Mouse (Mus musculus) frontal cortex, postnatal 36 days (tissue): ENCODE data around the gene Cops3.
"Not testable (repeated sequence)": the region's sequence is repeated elsewhere in the genome, so short reads cannot be mapped to it uniquely, and the experiment has no call there.

Experiments
- DNase-seq, 2 experiments: peaks; one replicate each; pipeline ENCODE4 v3.0.0; 2022; ENCODE audit warnings: low spot score in 2 of 2

Gene Cops3

DNA sequence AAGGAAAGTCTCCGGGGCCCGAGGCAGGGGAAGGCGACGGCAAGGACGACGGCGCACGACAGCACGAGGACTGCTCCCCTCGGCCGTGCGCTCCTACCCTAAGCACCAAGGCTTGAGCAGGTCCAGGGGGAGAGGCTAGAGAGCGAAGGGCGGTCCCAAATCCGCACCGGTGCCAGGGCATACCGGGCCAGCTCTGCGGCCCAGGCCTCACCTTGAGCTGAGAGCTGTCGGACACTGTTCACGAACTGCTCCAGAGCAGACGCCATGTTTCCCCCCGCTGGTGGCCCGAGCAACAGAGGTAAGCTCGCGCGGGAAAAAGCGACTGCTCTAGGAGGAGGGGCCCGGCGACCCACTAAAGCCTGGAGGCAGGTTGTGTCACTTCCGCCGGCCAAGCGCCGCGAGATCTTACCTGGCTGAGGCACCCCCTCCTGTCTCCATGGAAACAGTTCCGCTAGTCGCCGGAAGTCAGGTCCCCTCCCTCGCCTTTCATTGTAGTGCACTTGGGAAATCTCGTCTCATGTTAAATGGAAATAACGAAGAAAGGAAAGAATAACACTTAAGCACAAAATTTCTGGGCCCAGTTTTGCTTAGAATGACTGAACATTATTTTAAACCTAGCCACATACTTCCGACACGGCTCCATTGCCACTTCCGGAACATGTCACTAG lies at the start of gene Cops3:
Gene Cops3 (minus strand): TSS at position 380 of the 668 bp plus-strand sequence.
- DNase-seq = peak; percentile 90 to 96

DNA sequence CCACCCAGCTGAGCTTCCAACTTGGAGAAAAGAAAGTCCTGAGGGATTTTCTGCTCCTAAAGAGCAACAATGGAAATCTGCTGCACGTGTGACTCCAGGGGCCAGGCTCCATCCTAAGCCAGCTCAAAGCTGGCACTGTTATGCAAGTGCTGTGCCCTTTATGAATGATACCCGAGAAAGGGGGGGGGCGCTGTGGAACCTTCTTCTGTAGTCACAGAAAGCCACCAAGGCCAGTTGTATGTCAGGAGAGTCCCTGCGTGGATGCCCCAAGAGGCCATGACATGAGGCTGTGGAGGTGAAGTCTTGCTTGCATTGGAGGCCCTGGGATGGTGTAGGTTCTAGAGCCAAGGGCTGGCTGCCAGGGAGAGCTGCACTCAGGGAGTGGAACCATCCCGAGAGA lies 48.5 kb upstream of the Cops3 start:
- no peak for DNase-seq

DNA sequence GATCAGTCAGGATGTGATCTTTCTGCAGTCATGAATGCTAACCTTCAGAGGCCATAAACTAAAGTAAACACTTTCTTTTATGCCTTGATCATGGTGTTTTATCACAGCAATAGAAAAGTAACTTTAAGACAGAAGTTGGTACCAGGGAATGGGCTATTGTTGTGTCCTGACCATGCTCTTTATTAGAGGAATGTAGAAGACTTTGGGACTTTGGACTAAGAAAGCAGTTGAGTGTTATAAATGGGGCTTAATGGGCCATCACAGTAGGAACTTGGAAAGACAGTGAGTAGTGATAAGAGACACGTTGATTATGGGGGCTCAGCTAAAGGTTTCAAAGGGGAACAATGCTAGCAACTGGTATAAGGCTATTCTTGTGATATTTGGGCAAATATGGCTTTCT lies 47.3 kb upstream of the Cops3 start:
- no peak for DNase-seq

DNA sequence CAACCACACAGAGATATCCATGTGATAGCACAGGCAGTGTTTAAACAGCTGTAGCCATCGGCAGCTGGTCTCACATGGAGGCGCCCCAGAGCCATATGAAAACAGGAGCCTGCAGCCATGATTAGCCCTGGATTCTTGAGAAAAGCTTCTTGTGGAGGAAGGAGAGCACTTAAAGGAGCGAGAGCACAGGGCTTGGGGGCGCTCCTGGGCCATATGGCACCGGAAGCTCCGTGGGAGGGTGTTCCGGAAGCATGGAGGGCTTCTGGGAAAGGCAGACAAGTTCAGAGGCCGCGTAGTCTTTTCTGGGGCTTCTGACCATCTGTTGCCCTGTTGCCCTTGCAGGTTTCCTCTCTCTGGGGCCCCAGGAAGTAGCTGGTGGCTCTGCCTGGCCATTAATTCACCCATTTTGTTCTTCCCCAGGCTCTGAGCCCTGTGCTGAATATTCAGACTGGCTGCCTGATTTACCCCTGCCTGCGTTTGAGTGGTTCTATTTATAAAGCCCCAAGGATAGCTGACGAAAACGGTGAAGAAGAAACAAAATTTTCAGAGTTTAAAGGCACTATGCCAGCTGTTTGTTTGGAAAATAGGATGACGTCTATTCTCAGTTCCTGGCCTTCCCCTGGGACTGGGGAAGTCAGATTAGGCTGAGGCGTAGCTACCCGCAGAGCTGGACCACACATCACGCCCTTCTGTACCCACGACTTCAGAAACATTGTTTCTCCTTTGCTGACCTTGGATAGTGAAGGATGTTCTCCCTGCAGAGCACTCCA lies 45.8 kb upstream of the Cops3 start:
- DNase-seq = no peak

DNA sequence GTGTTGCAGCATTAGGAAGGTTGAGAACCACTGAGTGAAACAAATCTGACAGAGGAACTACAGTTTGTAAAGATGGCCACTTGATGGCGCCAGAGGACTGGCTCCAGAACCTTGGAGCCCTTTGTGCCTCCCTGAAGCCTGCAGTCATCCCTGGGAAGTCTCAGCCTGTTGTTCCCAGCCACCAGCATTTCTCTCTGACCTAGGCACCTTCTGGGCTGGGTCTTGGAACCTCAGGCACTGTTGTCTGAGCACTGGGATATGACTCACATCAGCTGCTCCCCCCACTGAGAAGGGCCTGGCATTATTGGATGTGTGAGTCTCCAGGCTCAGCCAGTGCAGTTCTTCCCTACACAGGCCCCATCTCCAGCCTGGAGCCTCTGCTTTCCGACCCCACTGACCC lies 40.4 kb upstream of the Cops3 start:
- DNase-seq = peak; percentile 76 to 82

DNA sequence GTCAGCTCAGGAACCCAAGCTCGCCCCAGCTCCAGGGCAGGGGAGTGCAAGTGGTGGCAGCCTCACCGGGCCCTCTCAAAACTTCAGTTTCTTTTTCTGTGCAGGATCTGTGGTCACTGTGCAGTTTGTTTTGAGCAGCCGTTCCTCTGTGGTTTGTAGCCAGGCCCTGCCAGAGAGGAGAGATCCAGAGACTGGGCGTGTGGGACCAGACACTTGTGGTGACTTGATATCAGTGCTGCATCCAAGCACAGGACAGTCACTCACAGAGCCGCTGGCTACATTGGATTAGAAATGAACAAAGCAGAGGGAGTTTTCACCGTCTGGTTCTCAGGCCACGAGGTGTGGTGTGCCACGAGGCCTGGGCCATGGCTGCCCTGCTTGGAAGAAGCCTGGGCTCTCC lies 32.5 kb upstream of the Cops3 start:
- DNase-seq = no peak

DNA sequence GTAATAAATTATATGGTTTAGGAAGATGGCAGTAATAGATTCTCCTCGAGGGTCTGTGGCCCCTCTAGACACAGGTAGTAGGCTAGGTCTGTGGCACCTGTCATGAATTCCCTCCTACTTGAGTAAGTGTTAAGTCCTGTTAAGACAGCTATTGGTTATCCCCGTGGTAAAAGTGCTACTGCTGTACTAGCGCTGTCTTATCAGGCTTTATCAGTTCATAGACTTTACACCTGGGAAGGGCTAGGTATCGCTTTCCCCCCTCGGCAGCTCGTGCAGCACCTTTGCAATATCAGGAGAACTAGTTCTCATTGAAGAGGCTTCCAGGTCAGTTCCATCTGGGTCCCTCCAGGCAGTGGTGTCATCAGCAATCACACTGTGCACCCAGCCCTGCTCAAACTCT lies 24.7 kb upstream of the Cops3 start:
- DNase-seq = no peak

DNA sequence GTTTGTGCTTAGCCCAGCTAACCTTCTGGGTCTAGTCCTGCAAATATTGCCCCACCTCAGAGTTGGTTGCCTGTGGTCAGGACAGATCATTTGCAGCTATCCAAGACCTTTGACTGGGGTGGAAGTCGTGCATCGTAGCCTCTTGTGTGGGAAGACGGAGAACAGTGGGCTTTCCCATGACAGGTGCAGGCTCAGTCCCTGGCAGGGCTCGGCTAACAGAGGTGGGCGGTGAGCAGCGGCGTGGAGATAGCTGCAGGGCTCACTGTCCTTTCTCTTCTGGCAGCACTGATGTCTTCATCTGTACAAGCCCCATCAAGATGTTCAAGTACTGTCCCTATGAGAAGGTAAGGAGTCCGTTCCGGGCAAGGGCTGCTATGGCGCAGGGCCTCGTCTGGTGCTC lies 20.8 kb upstream of the Cops3 start:
- DNase-seq = peak; percentile 12 to 21

DNA sequence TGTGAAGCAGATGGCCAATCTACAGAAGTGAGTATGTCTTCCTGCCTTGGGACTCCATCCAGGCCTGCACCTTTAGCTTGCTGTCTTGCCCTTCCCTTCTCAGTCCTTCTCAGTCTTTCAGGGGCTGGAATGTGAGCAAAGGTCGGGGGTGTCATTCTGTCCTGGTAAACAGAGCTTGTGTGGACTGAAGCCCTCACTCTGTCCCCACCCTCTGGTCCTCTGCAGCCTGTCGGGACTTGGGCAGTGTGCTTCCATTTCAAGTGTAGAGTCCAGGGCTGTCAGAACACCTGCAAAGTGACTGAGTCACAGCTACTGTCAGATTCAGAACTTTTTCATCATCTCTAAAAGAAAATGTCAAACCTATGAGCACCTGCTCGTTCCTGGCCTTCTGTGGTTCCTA lies 13.2 kb upstream of the Cops3 start:
- DNase-seq = no peak

DNA sequence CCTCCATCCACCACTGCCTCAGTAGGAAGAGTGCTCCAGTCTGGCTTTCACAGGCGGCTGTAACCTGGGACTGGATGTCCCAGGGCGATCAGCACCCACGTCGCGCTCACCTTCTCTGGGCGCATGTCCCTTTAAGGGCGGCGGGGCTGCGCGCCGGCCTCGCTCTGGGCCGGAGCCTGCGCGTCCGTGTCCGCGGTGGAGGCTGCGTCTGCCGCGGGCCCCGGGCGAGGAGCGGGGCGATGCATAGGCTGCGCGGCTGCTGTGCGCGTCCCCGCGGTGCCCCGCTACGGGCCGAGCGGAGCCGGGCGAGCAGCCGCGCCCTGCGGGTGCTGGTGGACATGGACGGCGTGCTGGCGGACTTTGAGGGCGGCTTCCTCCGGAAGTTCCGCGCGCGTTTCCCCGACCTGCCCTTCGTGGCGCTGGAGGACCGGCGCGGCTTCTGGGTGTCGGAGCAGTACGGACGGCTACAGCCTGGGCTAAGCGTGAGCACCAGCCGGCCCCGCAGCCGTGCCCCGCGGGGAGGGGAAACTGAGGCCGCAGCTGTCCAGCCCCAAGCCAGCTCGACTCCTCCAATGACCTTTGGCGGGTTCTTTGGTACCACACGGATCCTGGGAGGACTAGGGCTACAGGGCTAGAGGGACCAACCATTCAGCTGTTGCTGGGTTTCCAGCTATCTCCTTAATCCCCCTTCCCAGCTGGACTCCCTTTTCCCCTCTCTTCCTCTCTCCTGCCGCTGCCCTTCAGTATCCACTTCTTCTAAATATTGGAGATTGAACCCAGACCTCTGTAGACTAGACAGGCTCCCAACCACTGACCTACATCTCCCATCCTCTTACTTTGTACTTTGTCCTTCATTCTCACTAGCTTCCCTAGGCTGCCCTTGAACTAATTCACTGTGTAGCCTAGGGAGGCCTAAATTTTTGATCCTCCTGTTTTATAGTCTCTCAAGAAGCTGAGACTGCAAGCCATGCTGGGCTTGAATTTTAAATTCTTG lies 8.6 kb upstream of the Cops3 start:
- DNase-seq = peak; percentile 75 to 82

DNA sequence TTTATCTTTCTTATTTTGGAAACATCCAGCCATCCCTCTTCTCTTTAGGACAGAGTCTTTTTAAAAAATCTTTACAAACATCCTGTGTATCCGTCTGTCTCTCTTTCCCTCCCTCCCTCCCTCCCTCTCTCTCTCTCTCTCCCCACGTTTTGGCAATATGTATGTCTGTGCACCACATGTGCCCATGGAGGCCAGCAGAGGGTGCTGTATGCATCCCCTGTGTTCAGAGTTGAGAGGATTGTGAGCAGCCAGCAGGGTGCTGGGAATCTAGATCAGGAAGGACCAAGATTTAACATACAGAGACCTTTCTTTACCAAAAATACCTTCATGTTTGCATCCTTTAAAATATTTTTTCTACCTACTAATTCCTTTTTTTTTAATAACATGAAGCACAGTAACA lies 7.5 kb upstream of the Cops3 start:
- DNase-seq = peak in 1 of 2 experiments; percentile 22

DNA sequence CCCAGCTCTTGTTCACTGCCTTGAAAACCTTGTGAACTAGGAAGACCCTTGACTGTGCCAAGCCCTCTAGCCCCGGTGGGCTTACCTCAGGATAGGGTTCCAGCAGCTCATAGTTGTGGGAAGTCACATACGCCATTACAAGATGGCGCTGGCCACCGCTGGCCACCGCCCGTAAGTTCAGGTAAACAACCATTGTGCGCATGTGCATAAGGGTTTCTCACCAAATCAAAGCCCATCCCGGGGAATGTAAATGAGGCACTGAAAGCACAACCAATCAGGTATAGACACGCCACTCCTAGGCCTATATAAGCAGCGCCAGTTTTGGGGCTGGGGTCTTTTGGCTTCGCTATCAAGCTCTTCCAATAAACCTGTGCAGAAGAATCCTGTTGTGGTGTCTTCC lies 6.7 kb upstream of the Cops3 start:
- DNase-seq = no peak

DNA sequence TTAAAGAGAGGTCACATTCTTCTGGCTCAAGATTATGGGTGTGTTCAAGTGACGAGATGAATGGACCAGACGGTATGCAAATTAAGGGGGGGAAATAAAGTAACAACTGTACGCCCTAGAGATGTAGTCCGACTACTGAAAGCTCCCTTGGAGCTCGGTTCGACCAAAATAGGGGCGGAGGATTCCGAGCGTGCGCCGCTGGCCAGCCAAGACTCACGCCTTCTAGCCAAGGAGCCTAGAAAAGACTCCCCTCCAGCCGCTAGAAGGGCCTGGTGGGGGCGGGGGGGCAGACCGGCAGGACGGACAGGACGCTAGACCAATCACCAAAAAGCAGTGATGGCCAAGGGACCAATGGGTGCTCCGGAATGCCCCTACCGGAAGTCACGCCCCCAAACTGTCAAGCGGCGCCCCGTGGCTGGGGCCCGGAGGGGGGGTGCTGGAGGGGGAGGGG lies 605 bp downstream of the Cops3 start, which contains the start of gene Nt5m:
Gene Nt5m (plus strand): TSS at position 440 of the 451 bp plus-strand sequence.
- peak; percentile 92 to 94 for DNase-seq

DNA sequence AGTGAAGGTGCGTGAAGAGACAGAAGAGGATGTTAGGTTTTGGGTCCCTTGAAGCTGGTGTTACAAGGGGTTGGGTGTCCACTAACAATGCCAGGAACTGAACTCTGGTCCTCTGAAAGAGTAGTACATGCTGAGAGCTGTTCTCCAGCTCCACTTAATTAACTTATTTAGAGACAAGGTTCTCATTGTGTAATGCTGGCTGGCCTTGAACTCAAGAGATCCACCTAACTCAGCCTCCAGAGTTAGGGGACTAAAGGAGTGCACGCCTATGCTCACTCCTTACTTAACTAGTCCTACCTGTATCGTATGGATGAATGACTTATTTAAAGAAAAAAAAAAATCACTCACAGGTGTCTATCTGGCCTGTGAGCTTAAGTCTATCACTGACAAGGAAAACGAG lies 1.2 kb downstream of the Cops3 start:
- DNase-seq = no peak

DNA sequence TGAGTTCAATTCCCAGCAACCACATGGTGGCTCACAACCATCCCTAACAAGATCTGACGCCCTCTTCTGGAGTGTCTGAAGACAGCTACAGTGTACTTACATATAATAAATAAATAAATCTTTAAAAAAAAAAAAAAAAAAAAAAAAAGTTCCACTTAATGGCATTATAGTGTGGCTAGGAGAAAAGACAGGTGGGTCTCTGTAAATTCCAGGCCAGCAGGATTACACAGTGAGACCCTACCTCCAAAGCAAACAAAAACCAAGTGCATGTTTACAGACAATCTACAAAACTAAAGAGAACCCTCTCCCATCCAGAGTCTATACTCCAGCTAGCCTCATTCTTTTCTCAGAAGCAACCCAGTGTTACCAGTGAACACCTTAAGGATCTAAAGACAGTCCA lies 1.8 kb downstream of the Cops3 start:
- DNase-seq = not testable (repeated sequence)

DNA sequence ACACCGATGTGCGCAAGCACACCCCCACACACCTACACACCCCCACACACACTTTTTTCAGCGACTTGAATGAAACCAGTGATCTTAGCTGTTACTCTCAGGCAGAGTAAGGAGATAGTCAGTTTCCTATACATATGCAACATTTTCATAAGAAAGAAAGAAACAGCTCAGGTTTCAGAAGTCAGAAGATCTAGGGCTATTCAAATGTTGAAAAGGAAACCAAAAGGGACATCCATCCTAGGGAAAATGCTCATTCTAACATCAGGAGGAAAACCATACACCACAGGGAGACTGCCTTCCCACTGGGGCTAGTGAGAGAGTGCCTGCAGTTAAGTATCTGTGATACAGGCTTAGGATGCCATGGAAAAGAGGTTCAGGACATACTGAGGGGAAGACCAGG lies 18.0 kb downstream of the Cops3 start:
- DNase-seq = no peak

DNA sequence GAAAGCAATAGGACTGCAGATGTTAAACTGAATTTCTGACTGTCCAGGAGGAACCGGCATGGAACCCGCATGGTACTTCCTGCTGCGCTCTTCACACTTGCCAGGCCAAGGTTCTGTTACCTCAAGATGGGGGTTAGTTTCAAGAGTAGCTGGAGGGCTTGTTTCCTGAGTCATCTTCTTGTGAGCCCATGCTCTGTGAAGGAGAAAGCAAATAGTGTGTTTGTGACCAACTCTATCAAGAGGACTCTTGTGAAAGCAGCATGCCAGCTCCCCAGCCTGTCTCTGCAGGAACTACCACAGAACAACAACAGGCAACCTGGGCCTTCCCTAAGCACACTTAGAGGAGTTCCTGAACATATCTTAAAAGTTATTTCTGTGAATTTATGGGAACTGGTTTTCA lies 21.7 kb downstream of the Cops3 start:
- no peak for DNase-seq

DNA sequence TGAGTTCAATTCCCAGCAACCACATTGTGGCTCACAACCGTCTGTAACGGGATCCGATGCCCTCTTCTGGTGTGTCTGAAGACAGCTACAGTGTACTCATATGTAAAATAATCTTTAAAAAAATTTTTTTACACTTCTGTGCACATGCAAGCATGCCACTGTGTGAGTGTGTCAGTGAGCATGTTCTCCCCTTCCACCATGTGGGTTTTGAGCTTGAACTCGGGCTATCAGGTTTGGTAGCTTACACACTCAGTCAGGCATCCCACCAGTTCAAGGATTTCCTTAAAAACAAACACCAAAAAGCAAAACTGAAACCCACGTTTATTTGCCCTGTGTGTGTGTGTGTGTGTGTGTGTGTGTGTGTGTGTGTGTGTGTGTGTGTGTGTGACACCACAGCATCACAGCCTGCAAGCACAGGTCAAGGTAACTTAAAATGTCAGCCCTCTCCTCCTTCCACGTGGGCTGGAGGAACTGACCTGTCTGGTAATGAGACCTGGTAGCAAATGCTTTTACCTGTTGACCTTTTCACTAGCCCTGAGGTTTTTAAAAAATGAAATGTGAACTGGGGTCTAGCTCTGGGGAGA lies 24.1 kb downstream of the Cops3 start:
- no peak for DNase-seq

DNA sequence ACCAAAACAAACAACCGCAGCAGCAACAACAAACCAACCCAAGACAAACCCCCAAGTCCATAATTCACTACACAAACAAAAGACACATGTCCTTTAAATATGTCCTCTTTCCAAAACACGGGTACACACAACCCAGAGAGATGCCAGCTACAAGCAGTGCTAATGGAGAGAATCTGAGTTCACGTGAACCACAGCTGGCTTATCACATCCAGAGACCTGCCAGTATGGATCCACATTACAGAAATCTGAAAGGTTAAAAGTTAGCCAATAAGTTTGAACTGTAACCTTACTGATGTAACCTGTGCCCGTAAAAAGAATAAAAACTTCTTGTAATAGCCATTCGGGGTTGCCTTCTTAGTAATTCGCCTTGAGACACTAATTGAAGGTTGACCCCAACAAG lies 24.7 kb downstream of the Cops3 start:
- no peak for DNase-seq

DNA sequence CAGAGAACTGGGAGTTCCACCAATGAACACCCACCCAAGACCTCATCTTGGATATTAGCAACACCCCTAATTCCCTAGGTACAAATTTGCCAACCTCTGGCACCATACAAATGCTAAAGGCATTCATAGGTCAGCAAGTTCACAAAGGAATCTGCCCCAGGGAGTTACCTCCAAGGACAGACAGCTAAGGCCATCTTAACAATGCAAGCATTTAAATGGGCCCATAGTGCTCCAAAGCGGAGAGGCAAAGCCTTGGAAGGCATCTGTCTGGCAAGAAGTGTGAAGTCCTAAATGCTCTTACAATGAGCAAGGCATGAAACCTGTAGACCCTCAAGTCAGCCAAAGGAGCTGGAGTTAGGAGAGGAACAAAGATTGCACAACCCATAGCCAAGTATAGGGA lies 25.3 kb downstream of the Cops3 start:
- no peak for DNase-seq

DNA sequence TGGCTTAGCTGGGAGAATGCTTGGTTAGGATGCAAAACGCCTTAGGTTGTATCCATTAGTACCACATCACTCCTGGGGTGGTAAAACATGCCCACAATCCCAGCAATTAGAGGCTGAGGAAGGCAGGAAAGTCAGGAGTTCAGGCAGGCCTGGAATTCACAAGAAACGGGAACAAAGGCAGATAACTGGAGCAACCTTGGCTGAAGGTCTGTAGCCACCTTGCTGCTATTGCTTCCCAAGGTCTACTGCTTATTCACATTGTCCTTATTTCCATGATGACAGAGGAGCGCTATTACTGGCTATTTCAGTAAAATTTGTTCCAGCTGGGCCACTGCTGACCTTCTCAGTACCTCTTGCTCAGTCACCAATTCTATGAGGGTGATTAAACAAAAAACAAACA lies 26.4 kb downstream of the Cops3 start:
- DNase-seq = no peak

DNA sequence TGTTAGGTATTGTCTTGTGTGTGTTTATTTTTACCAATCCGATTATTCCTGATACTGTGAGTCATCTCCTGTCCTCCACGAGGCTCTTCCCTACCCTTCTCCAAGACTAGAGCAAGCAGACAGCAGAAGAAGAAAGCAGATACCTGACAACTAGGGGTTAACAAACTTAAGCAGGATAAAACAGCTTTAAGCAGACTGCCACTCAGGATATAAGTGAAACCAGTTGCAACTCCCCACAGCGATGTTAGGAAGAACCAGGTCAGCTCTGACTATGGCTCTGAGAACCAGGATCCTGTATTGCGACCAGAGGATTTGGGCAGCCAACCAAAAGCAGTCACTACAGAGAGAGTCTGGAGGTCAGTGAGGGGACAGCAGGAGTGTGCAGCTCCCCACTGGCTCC lies 28.4 kb downstream of the Cops3 start:
- no peak for DNase-seq
